Mouse (Mus musculus) heart, postnatal 0 days (tissue): ENCODE results near the gene Cd5.

ENCODE experiments used
- CTCF ChIP-seq: IDR thresholded peaks from 2 replicates; pipeline ENCODE4 v1.5.1; 2016; ENCODE audit warnings: antibody characterized with exemption, control low read depth, low read depth
- EP300 ChIP-seq: IDR thresholded peaks from 2 replicates; pipeline ENCODE4 v1.6.1; 2016; ENCODE audit warnings: antibody characterized with exemption, low read depth

DNA sequence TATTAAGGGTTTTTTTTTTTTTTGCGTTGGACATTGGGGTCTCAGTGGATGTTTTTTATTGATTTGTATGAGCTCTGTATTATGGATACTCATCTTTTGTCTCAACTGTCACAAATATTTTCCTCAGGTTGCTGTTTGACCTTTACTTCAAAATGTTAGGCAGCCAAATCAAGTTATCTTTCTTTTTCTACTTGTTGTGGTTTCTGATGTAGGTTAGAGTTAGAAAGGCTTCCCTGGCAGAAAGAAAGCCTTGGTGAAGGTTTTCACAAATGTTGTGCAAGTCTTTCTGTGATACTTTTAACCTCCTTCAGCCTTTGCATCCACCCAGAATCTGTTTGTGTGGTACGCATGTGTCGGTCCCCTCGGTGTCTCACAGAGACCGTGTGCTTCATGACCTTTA lies 13.8 kb upstream of the Cd5 start:
- no peak for TF ChIP-seq CTCF
- no peak for TF ChIP-seq EP300
